ENCODE assay signal across 22 mouse cellular contexts in the genomic region with DNA sequence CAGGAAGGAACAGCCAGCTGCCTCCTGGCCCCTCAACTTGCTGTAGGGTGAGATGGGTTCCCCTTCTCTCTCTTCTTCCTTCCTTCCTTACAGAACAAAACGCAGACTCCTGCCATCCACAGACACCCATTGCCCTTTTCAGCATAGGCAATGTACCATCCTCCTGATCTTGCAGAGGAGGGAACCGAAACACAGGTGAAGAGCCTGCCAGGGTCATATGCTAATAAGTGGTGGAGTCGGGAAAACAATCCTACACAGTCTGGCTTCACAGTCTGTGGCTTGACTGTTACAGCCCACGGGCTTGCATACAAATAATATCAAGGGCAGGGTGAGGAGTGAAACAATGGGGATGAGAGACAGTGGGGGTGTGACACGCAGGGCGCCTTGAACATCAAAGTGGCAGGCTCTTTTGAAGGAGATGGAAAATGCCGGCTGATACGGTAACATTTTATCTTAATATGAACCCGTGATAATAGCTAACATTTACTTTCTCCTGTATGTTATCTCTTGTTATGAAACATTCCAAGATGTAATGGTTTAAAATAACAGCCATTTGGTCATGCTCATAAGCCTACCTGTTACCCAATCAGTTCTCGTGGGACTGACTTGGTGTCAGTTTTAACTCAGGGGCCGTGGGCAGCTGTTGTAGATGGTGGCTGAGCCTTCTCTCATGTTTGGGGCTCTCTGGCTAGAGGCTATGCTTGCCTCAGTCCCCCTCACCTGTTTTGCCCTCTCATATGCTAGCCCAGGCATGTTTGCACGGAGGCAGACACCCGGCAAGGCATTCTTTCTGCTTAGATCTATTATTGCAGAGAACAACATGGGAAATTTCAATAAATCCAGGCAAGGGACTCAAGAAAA.
A peak's percentile ranks its signal among the peaks of the same experiment; 100 is the strongest.
DNase-seq lines count a peak whose midpoint lies in the region; ATAC-seq lines count a peak whose summit lies in the region.
"Had no signal": no experiment of that assay in that cellular context is flagged by ENCODE, and none has a peak within 500 bp of the region (broad histone marks: within the 10 kb centered on the region; RNA-seq: fewer than 3 reads in every experiment).

No protein-coding gene starts in this region.

- peak; percentile 60 for DNase-seq in CD4-positive helper T cell, adult 2 months (ENCODE audit: low read depth, low spot score)
- DNase-seq in CD4-positive, CD25-positive, alpha-beta regulatory T cell, adult 2 months (ENCODE audit: low read depth, low spot score): peak; percentile 53
- DNase-seq in ES-CJ7 (ENCODE audit: low read depth, low spot score): peak; percentile 10
- DNase-seq in kidney, postnatal 4 days: no peak
- no peak for DNase-seq in left cerebral cortex, adult 18-20 months (ENCODE audit: low spot score in 2 of 2)
- no peak for DNase-seq in heart, postnatal 25 days (ENCODE audit: low spot score)
- DNase-seq in embryo, embryonic 9.5 days (ENCODE audit: extremely low spot score): no peak
- DNase-seq: adrenal gland, adult 8-10 months; adrenal gland, postnatal 25 days; cerebellum, adult 11-12 months; cerebellum, adult 8-10 months; cerebellum, postnatal 10 days; cerebellum, postnatal 36 days; embryo, embryonic 11 days; gastrocnemius, postnatal 10 days; gastrocnemius, postnatal 36 days; heart, postnatal 10 days had no signal

- peak; percentile 67 for ATAC-seq in inflammation-experienced regulatory T-cells, adult 6 months
- ATAC-seq: forebrain, embryonic 13.5 days; forebrain, embryonic 16.5 days; intestine, embryonic 15.5 days; Patski had no signal

- intact Hi-C loops in heart, postnatal 25 days (cut with DNase I): no loop called here

Comparison
In these comparisons a context has a peak if more than half of its experiments do, and no peak if none do; other contexts are left out.
1. DNase-seq: peak in CD4-positive helper T cell, adult 2 months (single experiment), CD4-positive, CD25-positive, alpha-beta regulatory T cell, adult 2 months (single experiment) and ES-CJ7 (single experiment); none in kidney, postnatal 4 days (0 of 2), left cerebral cortex, adult 18-20 months (0 of 2), heart, postnatal 25 days (single experiment) and embryo, embryonic 9.5 days (single experiment).